8 mouse cellular contexts compared by ENCODE assay signal in genomic region chr15:97789761-97790505, GRCm38 (mm10). TPM values are rescaled to one million over a fixed set of nuclear protein-coding genes. Genes with fewer than 3 reads are reported as not detected.
DNase-seq lines count a peak whose midpoint lies in the region; ATAC-seq and TF ChIP-seq lines count a peak whose summit lies in the region.

No protein-coding gene starts in this region.

- WGBS in cerebellum, adult 2 months, result 16% methylated on average over 20 of the region's 20 CpGs

- no peak overlapping the region for H3K4me3 ChIP-seq in gastrocnemius, adult 2 months
- H3K4me3 ChIP-seq in cerebellum, adult 2 months (replicated peaks; ENCODE audit: insufficient read depth, low read depth, low read length), result no peak overlapping the region

- H3K27ac ChIP-seq in gastrocnemius, adult 2 months, result peak overlapping the region; percentile 93
- H3K27ac ChIP-seq in cerebellum, adult 2 months (ENCODE audit: insufficient read depth, low read length), result peak overlapping the region; percentile 49

- no peaks in the 10 kb centered on the region for H3K27me3 ChIP-seq in cerebellum, adult 2 months (ENCODE audit: control insufficient read depth, insufficient read depth, low read length)

- ATAC-seq in inflammation-experienced regulatory T-cells, adult 6 months, result peak; percentile 36

- peak; percentile 72 for DNase-seq in gastrocnemius, adult 2 months
- DNase-seq in gastrocnemius, adult 8-10 months (ENCODE audit: low spot score in 2 of 2), result no peak
- peak; percentile 60 to 72 for DNase-seq in right cerebral cortex, postnatal 10 days (ENCODE audit: low spot score in 2 of 2)
- no peak for DNase-seq in right cerebral cortex, postnatal 36 days (ENCODE audit: low spot score in 2 of 2)
- DNase-seq in cerebellum, adult 2 months, result peak; percentile 76
- DNase-seq in lung, postnatal 36 days, result peak; percentile 79
- peak; percentile 65 to 72 for DNase-seq in thymus, postnatal 36 days

- peaks cover 45% of the 10 kb centered on the region for H3K4me1 ChIP-seq in cerebellum, adult 2 months (ENCODE audit: control insufficient read depth, insufficient read depth, low read length)

- TF ChIP-seq CTCF in gastrocnemius, adult 2 months (IDR thresholded peaks at IDR 0.05), result peak; percentile 92; the same call in 1 of the 2 replicates
- TF ChIP-seq CTCF in cerebellum, adult 2 months (IDR thresholded peaks at IDR 0.05; ENCODE audit: borderline replicate concordance, insufficient read depth, low read depth, low read length), result peak; percentile 82

- intact Hi-C loops in gastrocnemius, adult 2 months (cut with DNase I), result no loop called here

- no peak for TF ChIP-seq POLR2A in cerebellum, adult 2 months (IDR thresholded peaks at IDR 0.05; ENCODE audit: borderline replicate concordance, insufficient read depth, low read length)

RNA-seq across cellular contexts. Expression of gene Slc48a1, which starts 11.6 kb away (rescaled TPM):
- total RNA-seq in gastrocnemius, adult 2 months (2021), result 10 to 100 TPM; 44.5 to 47.1 TPM
- 10 to 100 TPM; 40.0 to 52.7 (median 47.3) TPM for total RNA-seq in gastrocnemius, adult 8-10 months (2022)
- 129 and 133 TPM in 2 replicates for polyA plus RNA-seq in cerebellum, adult 2 months (2012; rRNA removed)
- 10 to 100 TPM; 30.1 to 34.1 (median 30.8) TPM for polyA plus RNA-seq in inflammation-experienced regulatory T-cells, adult 6 months (2017; shearing (Covaris generic))

RNA-seq across cellular contexts. Expression of gene Rapgef3, which starts 22.2 kb away (rescaled TPM):
- 10 to 100 TPM in 1 of 2 experiments, 1 to 10 TPM in 1; 9.8 to 13.6 TPM for total RNA-seq in gastrocnemius, adult 2 months (2021)
- total RNA-seq in gastrocnemius, adult 8-10 months (2022), result 1 to 10 TPM; 5.1 to 6.3 (median 5.5) TPM
- polyA plus RNA-seq in cerebellum, adult 2 months (2012; rRNA removed), result 35.0 and 36.5 TPM in 2 replicates
- not detected for polyA plus RNA-seq in inflammation-experienced regulatory T-cells, adult 6 months (2017; shearing (Covaris generic))

RNA-seq across cellular contexts. Expression of gene Hdac7, which starts 54.4 kb away (rescaled TPM):
- total RNA-seq in gastrocnemius, adult 2 months (2021), result 10 to 100 TPM; 10.2 to 11.6 TPM
- total RNA-seq in gastrocnemius, adult 8-10 months (2022), result 1 to 10 TPM; 5.8 to 9.6 (median 9.3) TPM
- polyA plus RNA-seq in cerebellum, adult 2 months (2012; rRNA removed), result 38.3 and 40.9 TPM in 2 replicates
- 10 to 100 TPM; 47.2 to 80.6 (median 77.9) TPM for polyA plus RNA-seq in inflammation-experienced regulatory T-cells, adult 6 months (2017; shearing (Covaris generic))

RNA-seq across cellular contexts. Expression of gene Endou, which starts 58.8 kb away (rescaled TPM):
- total RNA-seq in gastrocnemius, adult 2 months (2021), result under 1 TPM; 0.13 to 0.22 TPM
- under 1 TPM; 0.19 to 0.49 (median 0.31) TPM for total RNA-seq in gastrocnemius, adult 8-10 months (2022)
- 1.7 and 1.8 TPM in 2 replicates for polyA plus RNA-seq in cerebellum, adult 2 months (2012; rRNA removed)
- not detected for polyA plus RNA-seq in inflammation-experienced regulatory T-cells, adult 6 months (2017; shearing (Covaris generic))

Comparison
In these comparisons a context has a peak if more than half of its experiments do, and no peak if none do; other contexts are left out.
1. DNase-seq: peak in gastrocnemius, adult 2 months (single experiment), right cerebral cortex, postnatal 10 days (2 of 2), cerebellum, adult 2 months (2 of 2), lung, postnatal 36 days (single experiment) and thymus, postnatal 36 days (2 of 2); none in gastrocnemius, adult 8-10 months (0 of 2) and right cerebral cortex, postnatal 36 days (0 of 2).